Mouse (Mus musculus) CD4-positive naive resting alpha-beta T cell, adult 57 days (primary cell): ENCODE results near the gene Nsg1. TPM values are rescaled to one million over a fixed set of nuclear protein-coding genes. Genes with fewer than 3 reads are reported as not detected.

Experiments used
- total RNA-seq: library from RNA; stranded (reverse); gene quantifications from one replicate; pipeline ENCODE4 v1.2.4, GENCODE M21; 2023

Nsg1 gene
- total RNA-seq: not detected

GRCm38 (mm10) chr5:38159634-38160413, at the start of gene Nsg1:
Gene Nsg1, minus strand, starts transcription at chr5:38159907.

Other genes with a start within 250 kb of the Nsg1 start
- gene Stx18, start 121.2 kb downstream of the Nsg1 start, total RNA-seq: 23.5 TPM
- 20.0 TPM for gene Zbtb49, start 60.5 kb upstream of the Nsg1 start, total RNA-seq
- gene Lyar, start 60.6 kb upstream of the Nsg1 start, total RNA-seq: 31.5 TPM
- gene Tmem128, start 100.3 kb upstream of the Nsg1 start, total RNA-seq: 64.3 TPM
- not detected for gene Otop1, start 116.1 kb upstream of the Nsg1 start, total RNA-seq
- gene Drd5, start 159.5 kb upstream of the Nsg1 start, total RNA-seq: not detected